Mouse (Mus musculus) cortical plate, adult 2 months (tissue): ENCODE data around the gene Ctse.

Experiments used
- CTCF ChIP-seq: fragments of 200-500 bp; IDR thresholded peaks from 2 replicates; pipeline ENCODE4 v1.5.1; 2011; ENCODE audit warnings: mild to moderate bottlenecking, control low read depth, low read length; ENCODE audit not compliant: insufficient read depth; ENCODE audit errors: extremely low read depth
- POLR2A ChIP-seq: fragments of 200-500 bp; IDR thresholded peaks from 2 replicates; pipeline ENCODE4 v1.6.1; 2011; ENCODE audit warnings: mild to moderate bottlenecking, low read length, control low read depth; ENCODE audit not compliant: insufficient read depth; ENCODE audit errors: extremely low read depth

DNA sequence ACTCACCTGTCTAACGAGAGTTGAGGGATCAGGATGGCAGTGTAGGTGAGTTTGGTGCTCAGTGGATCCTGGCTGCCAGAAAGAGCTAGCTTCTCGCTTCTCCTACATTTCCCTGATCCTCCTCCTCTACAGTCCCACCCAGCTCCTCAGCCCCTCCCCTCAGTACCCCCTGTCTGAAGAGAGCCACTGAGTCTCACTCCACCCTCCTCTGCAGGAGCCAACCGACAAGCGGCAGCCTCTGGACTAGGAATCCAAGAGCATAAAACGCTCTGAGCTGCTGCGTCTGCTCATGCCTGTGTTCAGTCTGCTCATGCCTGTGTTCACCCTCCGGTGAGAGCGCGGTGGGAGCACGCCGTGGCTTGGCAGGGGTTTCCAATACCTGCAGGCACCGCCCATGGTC lies 39.2 kb upstream of the Ctse start, which contains the start of gene Avpr1b:
- TF ChIP-seq POLR2A: no peak
- no peak for TF ChIP-seq CTCF
